Mouse (Mus musculus) bone marrow, adult 2 months (tissue): ENCODE data around the gene Gm20517.

Source experiments
- CTCF ChIP-seq: fragments of 200-500 bp; IDR thresholded peaks from 2 replicates; pipeline ENCODE4 v1.5.1; 2011; ENCODE audit warnings: low read length, control low read depth; ENCODE audit not compliant: control insufficient read depth, insufficient read depth
- POLR2A ChIP-seq: fragments of 200-500 bp; IDR thresholded peaks from 2 replicates; pipeline ENCODE4 v1.6.1; 2011; ENCODE audit warnings: low read depth, mild to moderate bottlenecking, control low read depth, low read length, borderline replicate concordance; ENCODE audit not compliant: control insufficient read depth

DNA sequence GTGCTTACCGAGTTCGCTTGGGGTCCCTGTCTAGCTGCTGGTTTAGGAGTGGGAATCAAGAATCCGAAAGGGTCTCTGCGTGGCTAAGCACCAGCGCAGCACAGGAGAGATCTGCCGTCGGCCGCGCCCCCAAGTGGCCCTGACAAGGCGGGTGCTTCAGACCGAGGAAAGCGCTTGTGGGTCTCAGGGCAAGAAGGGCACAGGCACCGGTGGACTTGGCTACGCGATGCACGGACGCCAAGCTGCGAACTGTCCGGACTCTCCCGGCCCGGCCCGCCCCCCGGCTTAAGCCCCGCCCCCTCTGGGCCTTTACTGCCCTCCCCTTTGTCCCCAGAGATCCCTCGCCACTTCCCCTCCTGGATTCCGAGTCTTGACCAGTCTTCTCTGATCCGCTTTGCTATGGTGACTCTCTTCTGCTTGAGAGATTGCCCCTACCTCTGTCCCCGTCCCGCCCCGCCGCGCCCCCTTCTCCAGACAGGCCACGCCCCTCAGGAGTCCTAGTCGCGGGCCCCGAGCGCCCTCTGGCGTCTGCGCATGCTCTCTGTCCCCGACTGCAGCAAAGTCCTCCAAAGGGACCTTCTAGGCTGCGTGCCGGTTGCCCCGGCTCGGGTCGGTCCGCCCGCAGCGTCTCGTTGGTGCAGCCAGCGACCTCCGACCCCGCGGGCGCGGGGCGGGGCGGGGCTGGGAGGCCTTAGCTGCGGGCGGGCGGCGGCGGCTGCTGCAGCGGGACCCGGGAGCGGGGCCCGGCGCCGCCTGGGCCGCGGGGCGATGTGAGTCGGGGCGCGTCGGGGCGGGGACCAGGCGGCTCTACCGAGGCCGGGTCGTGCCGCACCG lies 83.3 kb downstream of the Gm20517 start, which contains the start of gene Prickle4:
- TF ChIP-seq CTCF (peak; percentile 86), POLR2A (peak; percentile 22; the same call in 1 of the 2 replicates)
